Mouse (Mus musculus): ENCODE results near the gene Ugt2a1. TPM values are rescaled to one million over a fixed set of nuclear protein-coding genes. Genes with fewer than 3 reads are reported as not detected.
A peak's percentile ranks its signal among the peaks of the same experiment; 100 is the strongest.
"Not testable (repeated sequence)": the region's sequence is repeated elsewhere in the genome, so short reads cannot be mapped to it uniquely, and the experiment has no call there.

The Ugt2a1 gene
- polyA plus RNA-seq, 1 experiment from 2014 or later: not detected

- no peak overlapping the region for H3K4me3 ChIP-seq
- 91% methylated on average over 3 of the region's 3 CpGs for WGBS
- DNase-seq (ENCODE audit: extremely low spot score, low spot score): no peak
- no peaks in the 10 kb centered on the region for H3K36me3 ChIP-seq (replicated peaks)
- no peak overlapping the region for H3K27ac ChIP-seq
- H3K4me1 ChIP-seq: no peaks in the 10 kb centered on the region
- no peaks in the 10 kb centered on the region for H3K9me3 ChIP-seq
- no peaks in the 10 kb centered on the region for H3K27me3 ChIP-seq (ENCODE audit: poor library complexity, severe bottlenecking)
Measured at GRCm38 (mm10) chr5:87456216-87456850, 34.3 kb downstream of the Ugt2a1 start.

DNA sequence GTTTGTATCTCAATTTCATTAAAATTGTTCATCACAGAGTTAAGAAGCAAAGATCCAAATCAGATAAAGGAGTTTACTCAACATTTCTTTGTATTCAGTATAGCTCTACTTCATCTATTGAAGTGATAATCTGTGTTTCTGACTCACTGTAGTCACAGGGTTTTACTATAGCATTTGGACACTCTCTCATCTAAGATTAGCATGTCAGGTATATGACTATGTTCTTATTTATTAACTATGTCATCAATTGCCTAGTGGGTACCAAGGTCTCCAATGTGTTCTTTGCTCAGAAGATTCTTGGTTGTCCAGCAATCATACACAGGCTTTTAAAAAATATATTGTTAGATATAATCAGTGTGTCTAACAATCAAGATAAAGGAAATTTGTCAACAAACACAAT, 35.2 kb downstream of the Ugt2a1 start:
- Histone ChIP-seq H3K9me3 (no peaks in the 10 kb centered on the region), H3K4me3 (no peak overlapping the region), H3K36me3 (replicated peaks) (no peaks in the 10 kb centered on the region), H3K27me3 (ENCODE audit: poor library complexity, severe bottlenecking) (no peaks in the 10 kb centered on the region), H3K4me1 (no peaks in the 10 kb centered on the region), H3K27ac (no peak overlapping the region)
- no peak for DNase-seq (ENCODE audit: extremely low spot score, low spot score)

- H3K9me3 ChIP-seq; DNase-seq (ENCODE audit: extremely low spot score, low spot score); H3K27me3 ChIP-seq (ENCODE audit: poor library complexity, severe bottlenecking); H3K27ac ChIP-seq; H3K4me1 ChIP-seq; H3K4me3 ChIP-seq; H3K36me3 ChIP-seq (replicated peaks): not testable (repeated sequence)
- 66% methylated on average over 3 of the region's 5 CpGs for WGBS
Measured at GRCm38 (mm10) chr5:87452514-87452913, 38.2 kb downstream of the Ugt2a1 start.

DNA sequence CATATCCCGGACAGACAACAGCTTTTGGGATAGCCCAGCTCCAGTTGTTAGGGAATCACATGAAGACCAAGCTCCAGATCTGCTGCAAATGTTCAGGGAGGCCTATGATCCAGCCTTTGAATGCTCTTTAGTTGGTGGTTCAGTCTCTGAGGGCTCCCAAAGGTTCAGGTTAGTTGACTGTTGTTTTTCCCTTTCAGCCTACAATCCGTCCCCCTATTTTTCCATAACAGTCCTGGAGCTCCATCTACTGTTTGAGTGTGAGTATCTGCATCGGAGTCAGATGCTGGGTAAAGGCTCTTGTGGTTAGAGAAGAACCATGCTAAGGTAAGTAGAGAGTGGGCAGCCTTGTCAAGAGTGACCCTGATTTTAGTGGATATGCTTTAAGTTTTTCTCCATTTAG, 54.4 kb downstream of the Ugt2a1 start:
- WGBS: 41% methylated on average over 3 of the region's 3 CpGs
- Histone ChIP-seq H3K36me3 (replicated peaks) (no peaks in the 10 kb centered on the region), H3K27me3 (ENCODE audit: poor library complexity, severe bottlenecking) (no peaks in the 10 kb centered on the region), H3K4me3 (no peak overlapping the region), H3K27ac (no peak overlapping the region), H3K9me3 (no peaks in the 10 kb centered on the region), H3K4me1 (no peaks in the 10 kb centered on the region)
- peak; percentile 16 for DNase-seq (ENCODE audit: extremely low spot score, low spot score)

GRCm38 (mm10) chr5:87425676-87426075, 65.0 kb downstream of the Ugt2a1 start:
- H3K4me1 ChIP-seq: no peaks in the 10 kb centered on the region
- H3K27ac ChIP-seq: no peak overlapping the region
- no peak overlapping the region for H3K4me3 ChIP-seq
- H3K9me3 ChIP-seq: no peaks in the 10 kb centered on the region
- no peaks in the 10 kb centered on the region for H3K36me3 ChIP-seq (replicated peaks)
- no peak for DNase-seq (ENCODE audit: extremely low spot score, low spot score)
- 86% methylated on average over 3 of the region's 3 CpGs for WGBS
- H3K27me3 ChIP-seq (ENCODE audit: poor library complexity, severe bottlenecking): no peaks in the 10 kb centered on the region

GRCm38 (mm10) chr5:87424041-87424440, 66.6 kb downstream of the Ugt2a1 start, which contains the start of gene Ugt2b38:
Gene Ugt2b38 (minus strand): TSS chr5:87424203.
- not testable (repeated sequence) for H3K27ac ChIP-seq; H3K27me3 ChIP-seq (ENCODE audit: poor library complexity, severe bottlenecking); H3K9me3 ChIP-seq; H3K4me3 ChIP-seq; H3K4me1 ChIP-seq; H3K36me3 ChIP-seq (replicated peaks); DNase-seq (ENCODE audit: extremely low spot score, low spot score)
- 94% methylated on average over 1 of the region's 2 CpGs for WGBS

Other genes starting within 250 kb of the Ugt2a1 start
- gene Ugt2b37, start 236.1 kb downstream of the Ugt2a1 start, polyA plus RNA-seq (2016; fragmentation: Nextera tagmentation; extraction: Ambion mirVana): not detected in 2 replicates
- 0.07 TPM in 1 of 2 replicates, not detected in the other for gene Ugt2a3, start 153.7 kb downstream of the Ugt2a1 start, polyA plus RNA-seq (2016; fragmentation: Nextera tagmentation; extraction: Ambion mirVana)
- 0.07 TPM in 1 of 2 replicates, not detected in the other for gene Ugt2b38, start 66.7 kb downstream of the Ugt2a1 start, polyA plus RNA-seq (2016; fragmentation: Nextera tagmentation; extraction: Ambion mirVana)
- gene Ugt2a2, start 8.6 kb downstream of the Ugt2a1 start, polyA plus RNA-seq (2016; fragmentation: Nextera tagmentation; extraction: Ambion mirVana): not detected in 2 replicates
- not detected in 2 replicates for gene Gm43638, start 4.1 kb downstream of the Ugt2a1 start, polyA plus RNA-seq (2016; fragmentation: Nextera tagmentation; extraction: Ambion mirVana)
- gene Sult1b1, start 47.3 kb upstream of the Ugt2a1 start, polyA plus RNA-seq (2016; fragmentation: Nextera tagmentation; extraction: Ambion mirVana): not detected in 2 replicates
- not detected in 2 replicates for gene Sult1d1, start 78.2 kb upstream of the Ugt2a1 start, polyA plus RNA-seq (2016; fragmentation: Nextera tagmentation; extraction: Ambion mirVana)
- 1.0 and 1.7 TPM in 2 replicates for gene Sult1e1, start 100.7 kb upstream of the Ugt2a1 start, polyA plus RNA-seq (2016; fragmentation: Nextera tagmentation; extraction: Ambion mirVana)
- not detected in 2 replicates for gene Csn1s1, start 175.3 kb upstream of the Ugt2a1 start, polyA plus RNA-seq (2016; fragmentation: Nextera tagmentation; extraction: Ambion mirVana)
- not detected in 2 replicates for gene Csn2, start 208.8 kb upstream of the Ugt2a1 start, polyA plus RNA-seq (2016; fragmentation: Nextera tagmentation; extraction: Ambion mirVana)